Mouse (Mus musculus) cerebellum, postnatal 36 days (tissue): Measurements from ENCODE around the gene Mycl.

Experiments used
- DNase-seq, 2 experiments: peaks; one replicate each; pipeline ENCODE4 v3.0.0; 2021 to 2022; ENCODE audit warnings: mixed read lengths in 2 of 2

Gene Mycl

GRCm38 (mm10) chr4:123021591-123021990 is 26.1 kb downstream of the Mycl start:
- no peak for DNase-seq

DNA sequence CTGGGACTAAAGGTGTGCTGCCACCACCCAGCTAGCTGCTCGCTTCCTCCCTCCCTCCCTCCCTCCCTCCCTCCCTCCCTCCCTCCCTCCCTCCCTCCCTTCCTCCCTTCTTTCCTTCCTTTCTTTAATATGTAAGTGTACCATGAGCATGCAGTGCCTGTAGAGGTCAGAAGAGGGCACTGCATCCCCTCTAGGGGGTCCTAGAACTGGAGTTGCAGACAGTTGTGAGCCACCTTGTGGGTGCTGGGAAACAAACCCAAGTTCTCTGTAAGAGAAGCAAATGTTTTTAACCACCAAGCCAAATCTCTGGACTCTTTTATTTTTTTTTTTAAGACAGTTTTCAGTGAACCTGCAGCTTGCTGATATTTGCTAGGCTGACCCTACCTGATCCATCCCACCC is 27.4 kb downstream of the Mycl start:
- no peak for DNase-seq

GRCm38 (mm10) chr4:123025418-123025817 is 30.0 kb downstream of the Mycl start:
- DNase-seq, result no peak

DNA sequence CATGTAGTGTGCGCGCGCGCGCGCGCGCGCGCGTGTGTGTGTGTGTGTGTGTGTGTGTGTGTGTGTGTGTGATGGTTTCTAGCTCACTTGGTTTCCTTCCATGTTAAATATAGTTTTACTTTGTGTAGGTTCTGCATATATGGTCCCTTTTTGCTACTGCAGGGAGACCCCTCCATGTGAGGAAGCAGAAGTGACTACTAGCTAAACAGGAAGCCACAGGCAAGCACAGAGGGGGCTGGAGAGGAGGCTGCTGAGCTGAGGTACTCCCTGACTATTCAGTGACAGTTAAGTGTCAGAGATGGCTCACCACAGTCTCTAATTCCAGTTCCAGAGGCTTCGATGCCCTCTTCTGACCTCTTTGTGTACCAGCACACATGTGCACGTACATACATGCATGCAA is 30.7 kb downstream of the Mycl start:
- DNase-seq, result no peak

DNA sequence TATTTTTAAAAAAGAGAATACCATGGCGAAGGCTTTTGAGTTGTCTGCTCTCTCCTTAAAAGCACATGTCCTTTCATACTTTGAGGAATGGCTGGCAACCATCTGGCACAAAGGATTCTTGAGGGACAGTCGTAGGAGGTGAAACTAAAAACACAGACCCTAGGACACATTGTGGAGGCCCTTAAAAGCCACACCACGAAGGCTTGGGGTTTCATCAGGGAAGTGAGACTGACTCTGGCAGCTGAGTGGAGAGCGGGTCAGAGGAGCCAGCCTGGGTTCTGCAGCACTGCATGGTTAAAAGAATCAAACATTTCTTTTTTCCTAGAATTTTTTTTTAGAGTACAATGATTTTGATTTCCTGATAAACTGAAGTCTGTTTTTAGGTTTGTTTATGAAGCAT is 31.1 kb downstream of the Mycl start:
- DNase-seq, result no peak

- no peak for DNase-seq
These were observed 39.4 kb downstream of the Mycl start for GRCm38 (mm10) chr4:123034841-123035240.

GRCm38 (mm10) chr4:123035636-123036035 is 40.2 kb downstream of the Mycl start:
- no peak for DNase-seq

- no peak for DNase-seq
These were observed 41.3 kb downstream of the Mycl start for GRCm38 (mm10) chr4:123036710-123037109.

DNA sequence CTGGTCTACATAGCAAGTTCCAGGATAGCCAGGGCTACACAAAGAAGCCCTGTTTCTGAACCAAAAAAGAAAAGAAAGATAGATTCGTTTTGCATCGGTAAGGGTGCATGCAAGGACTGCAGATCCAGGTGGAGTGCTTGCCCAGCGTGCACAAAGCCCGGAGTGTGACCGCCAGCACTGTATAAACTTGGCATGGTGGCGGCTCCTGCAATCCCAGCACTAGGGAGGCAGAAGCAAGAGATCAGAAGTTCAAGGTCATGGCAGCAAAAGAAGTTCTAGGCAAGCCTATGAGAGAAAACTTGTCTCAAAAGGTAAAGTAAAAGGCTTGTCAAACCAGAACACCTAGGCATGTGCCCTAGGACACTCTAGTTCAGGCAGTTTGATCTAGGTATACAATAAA is 45.7 kb downstream of the Mycl start:
- DNase-seq, result no peak

DNA sequence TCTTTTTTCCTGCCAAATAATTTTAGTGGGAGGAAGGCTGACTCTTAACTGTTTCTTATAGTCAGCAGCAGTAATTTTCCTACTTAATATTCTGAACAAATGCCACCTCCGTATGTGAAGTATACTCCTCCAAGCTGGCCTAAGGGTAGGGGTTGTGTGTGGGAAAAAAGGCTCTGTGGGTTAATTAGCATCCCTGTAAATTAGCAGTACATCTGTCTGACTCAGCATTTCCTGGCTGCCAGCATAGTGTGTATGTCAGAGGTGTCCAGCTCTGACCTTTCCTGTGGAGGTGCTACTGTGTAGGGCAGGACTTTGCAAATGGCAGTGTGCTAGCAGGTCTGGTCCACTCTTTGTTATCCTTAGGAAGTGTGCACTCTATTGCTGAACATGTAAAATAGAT is 48.4 kb downstream of the Mycl start:
- no peak for DNase-seq

GRCm38 (mm10) chr4:123044842-123045241 is 49.4 kb downstream of the Mycl start:
- no peak for DNase-seq

- no peak for DNase-seq
These were observed 50.8 kb downstream of the Mycl start for GRCm38 (mm10) chr4:123046300-123046699.

GRCm38 (mm10) chr4:123050681-123051211 is 55.3 kb downstream of the Mycl start:
- peak; percentile 46 to 53 for DNase-seq
